Mouse (Mus musculus) erythroblast, embryonic 14.5 days (primary cell): ENCODE results near the gene Gm49378. TPM values are rescaled to one million over a fixed set of nuclear protein-coding genes. Genes with fewer than 3 reads are reported as not detected.

Source experiments
- H3K27me3 ChIP-seq: 2 replicates; pipeline ENCODE4 v1.6.1; 2012; ENCODE audit warnings: inconsistent platforms; ENCODE audit not compliant: control insufficient read depth
- H3K36me3 ChIP-seq: 2 replicates; pipeline ENCODE4 v1.6.1; 2012; ENCODE audit warnings: mild to moderate bottlenecking, inconsistent platforms; ENCODE audit not compliant: control insufficient read depth
- H3K4me1 ChIP-seq: 2 replicates; pipeline ENCODE4 v1.6.1; 2012; ENCODE audit warnings: inconsistent platforms; ENCODE audit not compliant: control insufficient read depth
- H3K4me3 ChIP-seq: replicated peaks from 2 replicates; pipeline ENCODE3; 2012; ENCODE audit warnings: moderate library complexity, mild to moderate bottlenecking, inconsistent platforms
- H3K9me3 ChIP-seq: 2 replicates; pipeline ENCODE4 v1.6.1; 2012; ENCODE audit warnings: low read length, inconsistent platforms, mixed read lengths; ENCODE audit not compliant: control insufficient read depth
- GATA1 ChIP-seq: IDR thresholded peaks from 2 replicates; pipeline ENCODE4 v1.6.1; 2012; ENCODE audit warnings: low read length, inconsistent platforms, mixed read lengths
- TAL1 ChIP-seq: IDR thresholded peaks from 3 replicates; pipeline ENCODE4 v1.6.1; 2012; ENCODE audit warnings: low read length, inconsistent platforms, mixed read lengths
- polyA plus RNA-seq: library from polyadenylated mRNA; stranded (reverse); fragments of >175 nt; gene quantifications from 2 replicates; pipeline ENCODE4 v1.2.3, GENCODE M21; 2012

Gm49378 gene
- 0.01 and 0.44 TPM in 2 replicates for polyA plus RNA-seq

GRCm38 (mm10) chr14:55637795-55638194, at the start of gene Gm49378:
Gene Gm49378 (minus strand): TSS chr14:55637895.
- Histone ChIP-seq H3K9me3 (no peaks in the 10 kb centered on the region), H3K36me3 (peaks cover 90% of the 10 kb centered on the region), H3K27me3 (no peaks in the 10 kb centered on the region), H3K4me3 (no peak within 1 kb of the TSS), H3K4me1 (peaks cover 60% of the 10 kb centered on the region)
- TF ChIP-seq GATA1 (no peak), TAL1 (no peak)

- H3K36me3 ChIP-seq: peaks cover 41% of the 10 kb centered on the region
Measured at GRCm38 (mm10) chr14:55682118-55682493, 44.4 kb upstream of the Gm49378 start.

GRCm38 (mm10) chr14:55681160-55682117, 43.7 kb upstream of the Gm49378 start, which contains the start of gene Tinf2:
Gene Tinf2 (minus strand): TSS chr14:55681820.
- Histone ChIP-seq H3K4me3 (peak within 1 kb of the TSS; percentile 80), H3K36me3 (peaks cover 47% of the 10 kb centered on the region), H3K9me3 (no peaks in the 10 kb centered on the region), H3K27me3 (peaks cover 3% of the 10 kb centered on the region; the same call in 1 of the 2 replicates), H3K4me1 (peaks cover 31% of the 10 kb centered on the region)
- TF ChIP-seq GATA1: no peak
- no peak for TF ChIP-seq TAL1

More at GRCm38 (mm10) chr14:55682118-55682493, 44.4 kb upstream of the Gm49378 start:
- peaks cover 3% of the 10 kb centered on the region; the same call in 1 of the 2 replicates for H3K27me3 ChIP-seq
- H3K4me3 ChIP-seq: peak overlapping the region; percentile 80
- TF ChIP-seq TAL1 (no peak), GATA1 (no peak)
- H3K4me1 ChIP-seq: peaks cover 31% of the 10 kb centered on the region
- H3K9me3 ChIP-seq: no peaks in the 10 kb centered on the region

- H3K4me3 ChIP-seq: no peak overlapping the region
- peaks cover 47% of the 10 kb centered on the region for H3K4me1 ChIP-seq
- TF ChIP-seq TAL1: no peak
- TF ChIP-seq GATA1: no peak
- H3K36me3 ChIP-seq: peaks cover 65% of the 10 kb centered on the region
- H3K27me3 ChIP-seq: no peaks in the 10 kb centered on the region
- H3K9me3 ChIP-seq: no peaks in the 10 kb centered on the region
Measured at GRCm38 (mm10) chr14:55677615-55678014, 39.9 kb upstream of the Gm49378 start.

- Histone ChIP-seq H3K9me3 (no peaks in the 10 kb centered on the region), H3K4me3 (peak overlapping the region; percentile 97), H3K36me3 (peaks cover 56% of the 10 kb centered on the region), H3K27me3 (no peaks in the 10 kb centered on the region), H3K4me1 (peaks cover 47% of the 10 kb centered on the region)
- no peak for TF ChIP-seq GATA1
- TF ChIP-seq TAL1: no peak
Measured at GRCm38 (mm10) chr14:55672741-55673060, 35.0 kb upstream of the Gm49378 start.

GRCm38 (mm10) chr14:55671833-55672740, 34.4 kb upstream of the Gm49378 start, which contains the start of the genes Gmpr2 and Nedd8:
Gene Gmpr2 (plus strand): TSS chr14:55671941.
Gene Nedd8 (minus strand): TSS chr14:55672124.
- Histone ChIP-seq H3K4me3 (peak within 1 kb of the TSS; percentile 97), H3K36me3 (peaks cover 50% of the 10 kb centered on the region), H3K9me3 (no peaks in the 10 kb centered on the region), H3K4me1 (peaks cover 47% of the 10 kb centered on the region), H3K27me3 (no peaks in the 10 kb centered on the region)
- no peak for TF ChIP-seq TAL1
- no peak for TF ChIP-seq GATA1

GRCm38 (mm10) chr14:55671486-55671832, 33.8 kb upstream of the Gm49378 start:
- Histone ChIP-seq H3K9me3 (no peaks in the 10 kb centered on the region), H3K27me3 (no peaks in the 10 kb centered on the region), H3K4me3 (peak overlapping the region; percentile 97), H3K4me1 (peaks cover 47% of the 10 kb centered on the region), H3K36me3 (peaks cover 49% of the 10 kb centered on the region)
- TF ChIP-seq GATA1 (no peak), TAL1 (no peak)

- Histone ChIP-seq H3K36me3 (peaks cover 52% of the 10 kb centered on the region), H3K27me3 (no peaks in the 10 kb centered on the region), H3K4me3 (peak overlapping the region; percentile 85), H3K4me1 (peaks cover 31% of the 10 kb centered on the region), H3K9me3 (no peaks in the 10 kb centered on the region)
- TF ChIP-seq GATA1: no peak
- no peak for TF ChIP-seq TAL1
Measured at GRCm38 (mm10) chr14:55660636-55661035, 22.9 kb upstream of the Gm49378 start.
